Mouse (Mus musculus) adrenal gland, adult 8-10 months (tissue): ENCODE measurements at regions not wholly inside any gene's neighbourhood (a gene's known extent, or its start where the extent isn't known, plus 50 kb on each side); places are given as distances from the start of the nearest gene placed in this dataset.

Source experiments
- DNase-seq: peaks from one replicate; pipeline ENCODE4 v3.0.0; 2022

GRCm38 (mm10) chr16:26168216-26168615 lies 62.6 kb upstream of the P3h2 start:
- DNase-seq = no peak

GRCm38 (mm10) chr16:26164066-26164465 lies 58.5 kb upstream of the P3h2 start:
- DNase-seq = no peak

- no peak for DNase-seq
Measured at GRCm38 (mm10) chr16:26163401-26163800, 57.8 kb upstream of the P3h2 start.

- no peak for DNase-seq
Measured at GRCm38 (mm10) chr16:26157606-26158005, 52.0 kb upstream of the P3h2 start.
